Mouse (Mus musculus) E14TG2a.4 (cell line): ENCODE measurements at regions not wholly inside any gene's neighbourhood (a gene's known extent, or its start where the extent isn't known, plus 50 kb on each side); places are given as distances from the start of the nearest gene placed in this dataset.
"Not testable (repeated sequence)": the region's sequence is repeated elsewhere in the genome, so short reads cannot be mapped to it uniquely, and the experiment has no call there.

Source experiments
- H3K27me3 ChIP-seq: 2 replicates; pipeline ENCODE4 v1.6.1; 2014; ENCODE audit warnings: low read length, control low read depth; ENCODE audit not compliant: insufficient read depth
- H3K36me3 ChIP-seq: 2 replicates; pipeline ENCODE4 v1.6.1; 2014; ENCODE audit warnings: low read length, control low read depth; ENCODE audit not compliant: insufficient read depth
- H3K4me1 ChIP-seq: replicated peaks from 2 replicates; pipeline ENCODE4 v1.6.1; 2014; ENCODE audit warnings: low read depth, low read length, control low read depth
- H3K4me3 ChIP-seq: replicated peaks from 2 replicates; pipeline ENCODE4 v1.5.1; 2014; ENCODE audit warnings: mild to moderate bottlenecking, low read length
- H3K9me3 ChIP-seq: 2 replicates; pipeline ENCODE4 v1.6.1; 2014; ENCODE audit warnings: low read length, control low read depth
- CTCF ChIP-seq: conservative IDR thresholded peaks from 2 replicates; pipeline ENCODE4 v1.5.1; 2014; ENCODE audit warnings: low read length
- NANOG ChIP-seq: IDR thresholded peaks from 2 replicates; pipeline ENCODE4 v1.6.1; 2014; ENCODE audit warnings: borderline replicate concordance, low read length, mixed read lengths
- POU5F1 ChIP-seq: IDR thresholded peaks from 2 replicates; pipeline ENCODE4 v1.6.1; 2014; ENCODE audit warnings: low read length, borderline replicate concordance

DNA sequence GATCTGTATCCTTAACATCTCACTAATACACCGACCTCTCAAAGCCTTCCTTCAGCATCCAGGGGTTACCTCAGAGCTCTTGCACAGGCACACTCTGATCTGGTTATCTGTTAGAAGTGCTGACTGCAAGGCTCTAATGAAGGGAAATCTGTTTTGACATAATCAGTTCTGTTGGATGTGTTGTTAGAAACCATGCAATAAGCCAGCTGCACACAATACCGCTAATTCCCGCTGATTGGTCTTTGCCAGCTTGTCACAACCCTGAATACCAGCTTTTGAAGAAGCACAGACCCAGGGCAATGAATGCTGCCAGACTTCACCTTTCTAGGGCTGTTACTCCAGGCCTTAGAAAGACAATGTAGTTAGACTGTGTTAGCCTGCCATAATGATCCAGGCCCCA is 613.7 kb upstream of the Rgmb start:
- Histone ChIP-seq H3K4me1 (no peaks in the 10 kb centered on the region), H3K36me3 (no peaks in the 10 kb centered on the region), H3K27me3 (no peaks in the 10 kb centered on the region), H3K4me3 (no peak overlapping the region), H3K9me3 (no peaks in the 10 kb centered on the region)
- no peak for TF ChIP-seq CTCF
- no peak for TF ChIP-seq POU5F1
- no peak for TF ChIP-seq NANOG

GRCm38 (mm10) chr17:16395193-16395612 is 564.4 kb upstream of the Rgmb start:
- no peak overlapping the region for H3K4me3 ChIP-seq
- H3K4me1 ChIP-seq: no peaks in the 10 kb centered on the region
- TF ChIP-seq CTCF: no peak
- no peak for TF ChIP-seq POU5F1
- TF ChIP-seq NANOG: no peak
- H3K27me3 ChIP-seq: no peaks in the 10 kb centered on the region
- no peaks in the 10 kb centered on the region for H3K36me3 ChIP-seq
- no peaks in the 10 kb centered on the region for H3K9me3 ChIP-seq

GRCm38 (mm10) chr17:16374855-16375221 is 544.0 kb upstream of the Rgmb start:
- H3K4me3 ChIP-seq, H3K9me3 ChIP-seq, H3K27me3 ChIP-seq, H3K36me3 ChIP-seq: not testable (repeated sequence)
- peaks cover 33% of the 10 kb centered on the region for H3K4me1 ChIP-seq

DNA sequence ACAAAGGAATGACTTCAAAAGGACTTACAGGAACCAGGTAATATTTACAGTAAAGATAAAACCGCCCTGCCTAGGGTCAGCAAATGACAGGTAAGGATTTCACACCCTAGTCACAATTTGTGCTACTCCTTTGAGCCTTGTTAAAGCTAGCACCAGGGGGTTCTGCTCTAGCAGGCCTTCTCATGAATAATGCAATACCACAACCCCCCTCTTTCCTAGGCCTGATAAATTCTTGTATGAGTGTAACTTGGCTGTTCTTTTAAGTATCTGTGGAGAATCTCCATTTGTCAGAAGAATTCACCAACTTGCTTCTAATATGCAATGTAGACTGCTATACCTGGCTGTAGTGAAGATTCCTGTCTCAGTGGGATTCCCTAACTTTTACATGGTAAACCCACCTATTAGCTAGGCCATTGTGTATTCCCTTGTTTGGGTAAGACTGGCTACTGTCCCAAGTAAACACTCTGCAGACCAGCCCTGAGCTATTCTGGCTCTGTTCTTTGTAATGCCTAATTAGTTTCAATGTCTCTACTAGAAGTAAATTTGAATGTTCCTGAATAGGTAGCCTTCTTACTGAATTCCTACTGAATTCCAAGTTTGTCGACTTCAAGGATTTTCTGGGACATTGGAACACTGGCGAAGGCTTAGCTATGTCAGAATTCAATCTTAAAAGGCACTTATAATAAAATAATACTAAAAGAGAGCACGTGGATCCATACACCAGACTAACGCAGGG is 543.4 kb upstream of the Rgmb start:
- H3K4me1 ChIP-seq: peaks cover 33% of the 10 kb centered on the region
- peak; percentile 64; the same call in 1 of the 2 replicates for TF ChIP-seq POU5F1
- H3K36me3 ChIP-seq, H3K9me3 ChIP-seq, H3K27me3 ChIP-seq, H3K4me3 ChIP-seq: not testable (repeated sequence)

DNA sequence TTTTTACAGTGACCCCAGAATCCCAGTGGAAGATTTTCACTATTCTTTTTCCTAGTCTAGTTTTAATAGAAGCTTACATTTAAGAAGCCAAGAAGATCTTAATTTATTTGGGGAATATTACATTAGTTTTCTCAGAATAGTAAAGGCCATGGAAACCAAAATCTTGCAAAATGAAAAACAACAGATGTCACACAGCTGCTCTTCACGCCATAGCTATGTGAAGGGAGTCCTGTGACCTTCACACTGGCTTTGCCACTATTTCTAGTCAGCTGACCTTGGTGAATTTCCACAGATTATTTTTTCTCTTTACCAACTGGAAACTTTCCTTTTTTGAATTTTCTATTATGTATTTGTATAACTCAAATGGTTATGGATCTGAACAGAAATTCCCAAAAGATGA is 542.1 kb upstream of the Rgmb start:
- Histone ChIP-seq H3K4me1 (peaks cover 33% of the 10 kb centered on the region), H3K27me3 (no peaks in the 10 kb centered on the region), H3K4me3 (no peak overlapping the region), H3K9me3 (peaks cover 2% of the 10 kb centered on the region; the same call in 1 of the 2 replicates), H3K36me3 (peaks cover 7% of the 10 kb centered on the region; the same call in 1 of the 2 replicates)
- TF ChIP-seq CTCF (no peak), POU5F1 (no peak), NANOG (no peak)

DNA sequence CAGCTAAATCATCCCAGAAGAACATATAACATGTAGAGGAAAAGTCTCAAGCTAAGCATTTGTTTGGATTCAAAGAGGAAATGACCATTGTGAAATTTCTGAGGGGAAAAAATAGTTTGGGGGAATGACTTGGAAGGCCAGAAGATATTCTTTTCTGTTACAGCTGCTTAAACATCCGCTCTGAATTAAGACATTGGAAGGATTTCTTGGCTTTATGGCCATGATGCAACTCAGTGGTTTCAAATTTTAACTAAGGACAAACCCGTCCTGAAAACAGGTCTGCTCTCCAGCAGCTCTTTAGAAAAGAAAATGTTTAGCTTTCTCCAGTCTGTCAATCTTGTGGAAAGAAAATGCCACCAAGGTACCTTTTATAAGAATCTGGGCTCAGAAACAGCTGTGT is 513.2 kb upstream of the Rgmb start:
- Histone ChIP-seq H3K36me3 (no peaks in the 10 kb centered on the region), H3K9me3 (no peaks in the 10 kb centered on the region), H3K4me1 (no peaks in the 10 kb centered on the region), H3K27me3 (no peaks in the 10 kb centered on the region), H3K4me3 (no peak overlapping the region)
- no peak for TF ChIP-seq NANOG
- TF ChIP-seq POU5F1: no peak
- TF ChIP-seq CTCF: no peak

DNA sequence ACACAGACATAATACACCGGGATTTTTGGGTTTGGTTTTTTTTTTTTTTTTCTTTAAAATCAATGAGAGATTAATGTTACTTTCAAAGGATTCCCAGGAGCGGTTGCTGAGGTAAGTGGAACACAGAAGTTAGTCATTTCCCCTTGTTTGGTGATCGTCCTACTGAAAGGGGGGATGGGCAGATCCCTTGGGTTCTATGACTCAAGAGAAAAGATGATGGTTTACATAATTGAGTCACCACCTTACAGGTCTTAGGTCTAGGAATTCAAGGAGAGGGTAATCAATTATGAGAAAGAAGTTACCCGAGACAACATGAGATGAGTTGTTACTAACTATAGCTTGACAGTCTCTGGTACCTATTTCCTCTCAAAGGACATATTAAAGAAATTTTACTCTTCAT is 511.9 kb upstream of the Rgmb start:
- Histone ChIP-seq H3K9me3 (no peaks in the 10 kb centered on the region), H3K4me1 (no peaks in the 10 kb centered on the region), H3K4me3 (no peak overlapping the region), H3K27me3 (no peaks in the 10 kb centered on the region), H3K36me3 (no peaks in the 10 kb centered on the region)
- no peak for TF ChIP-seq NANOG
- TF ChIP-seq CTCF: no peak
- no peak for TF ChIP-seq POU5F1

GRCm38 (mm10) chr17:16339720-16340470 is 509.1 kb upstream of the Rgmb start:
- Histone ChIP-seq H3K4me1 (no peaks in the 10 kb centered on the region), H3K9me3 (no peaks in the 10 kb centered on the region)

DNA sequence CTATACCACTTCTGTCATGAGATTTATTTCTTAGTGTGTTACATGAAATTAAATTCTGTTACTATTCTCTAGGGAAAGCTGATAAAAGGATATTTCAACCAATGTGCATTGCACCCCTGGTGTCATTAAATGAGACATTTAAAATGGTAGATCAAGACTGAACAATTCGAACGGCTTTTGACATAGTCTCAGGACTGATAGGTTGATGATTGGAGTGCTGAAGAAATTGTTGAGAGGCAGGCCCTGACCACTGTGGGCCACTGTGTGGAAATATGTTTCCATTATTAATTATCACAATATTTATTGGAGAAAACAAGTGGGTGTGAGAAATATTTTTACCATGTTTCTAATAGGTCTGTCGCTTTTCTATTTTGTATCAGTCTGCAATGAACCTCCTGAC is 481.1 kb upstream of the Rgmb start:
- no peak for TF ChIP-seq NANOG
- TF ChIP-seq CTCF: no peak
- TF ChIP-seq POU5F1: no peak
- no peak overlapping the region for H3K4me3 ChIP-seq
- H3K9me3 ChIP-seq: no peaks in the 10 kb centered on the region
- no peaks in the 10 kb centered on the region for H3K4me1 ChIP-seq
- no peaks in the 10 kb centered on the region for H3K27me3 ChIP-seq
- no peaks in the 10 kb centered on the region for H3K36me3 ChIP-seq

More at GRCm38 (mm10) chr17:16339720-16340470, 509.1 kb upstream of the Rgmb start:
- H3K36me3 ChIP-seq: no peaks in the 10 kb centered on the region
- H3K4me3 ChIP-seq: no peak overlapping the region
- TF ChIP-seq CTCF (no peak), POU5F1 (no peak), NANOG (no peak)
- no peaks in the 10 kb centered on the region for H3K27me3 ChIP-seq
